Mouse (Mus musculus): ENCODE results near the gene Zer1.
"Not testable (repeated sequence)": the region's sequence is repeated elsewhere in the genome, so short reads cannot be mapped to it uniquely, and the experiment has no call there.

Gene Zer1

DNA sequence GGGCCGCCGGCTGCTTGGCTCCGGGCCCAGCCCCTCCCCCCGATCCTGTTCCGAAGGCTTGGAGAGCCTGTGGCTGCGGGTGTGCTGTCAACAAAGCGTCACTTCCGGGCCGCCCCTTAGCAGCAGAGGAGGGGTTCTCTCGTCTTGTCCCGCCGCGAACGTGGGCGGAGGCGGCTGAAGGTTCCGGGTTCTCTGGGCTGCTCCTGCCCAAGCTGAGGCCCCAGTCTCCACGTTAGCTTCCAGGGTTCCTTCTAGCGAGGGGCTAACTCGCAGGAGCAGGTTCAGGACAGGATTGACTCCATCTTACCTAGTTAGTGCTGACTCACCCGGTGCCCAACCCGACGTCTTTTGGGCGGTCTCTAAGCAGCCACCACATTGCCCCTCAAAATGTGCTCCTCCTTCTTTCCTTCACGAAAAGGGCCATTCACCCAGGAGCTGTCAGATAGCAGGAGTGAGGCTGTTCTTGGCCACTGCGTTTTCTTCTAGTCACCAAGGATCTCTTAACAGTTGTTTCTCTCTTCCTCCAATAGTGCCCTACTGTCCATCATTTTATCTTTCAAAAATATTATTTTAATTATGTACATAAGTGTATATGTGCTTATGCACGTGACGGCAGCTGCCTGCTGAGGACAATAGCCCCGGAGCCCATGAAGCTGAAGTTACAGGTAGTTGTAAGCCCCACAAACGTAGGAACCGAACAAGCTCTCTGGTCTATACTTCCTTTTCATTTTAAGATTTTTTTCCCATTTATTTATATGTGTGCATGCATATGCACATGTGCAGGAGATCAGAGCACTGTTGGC lies at the start of gene Zer1:
Gene Zer1 (minus strand): TSS at position 114 of the 803 bp plus-strand sequence.
- DNase-seq, result peak; percentile 92

DNA sequence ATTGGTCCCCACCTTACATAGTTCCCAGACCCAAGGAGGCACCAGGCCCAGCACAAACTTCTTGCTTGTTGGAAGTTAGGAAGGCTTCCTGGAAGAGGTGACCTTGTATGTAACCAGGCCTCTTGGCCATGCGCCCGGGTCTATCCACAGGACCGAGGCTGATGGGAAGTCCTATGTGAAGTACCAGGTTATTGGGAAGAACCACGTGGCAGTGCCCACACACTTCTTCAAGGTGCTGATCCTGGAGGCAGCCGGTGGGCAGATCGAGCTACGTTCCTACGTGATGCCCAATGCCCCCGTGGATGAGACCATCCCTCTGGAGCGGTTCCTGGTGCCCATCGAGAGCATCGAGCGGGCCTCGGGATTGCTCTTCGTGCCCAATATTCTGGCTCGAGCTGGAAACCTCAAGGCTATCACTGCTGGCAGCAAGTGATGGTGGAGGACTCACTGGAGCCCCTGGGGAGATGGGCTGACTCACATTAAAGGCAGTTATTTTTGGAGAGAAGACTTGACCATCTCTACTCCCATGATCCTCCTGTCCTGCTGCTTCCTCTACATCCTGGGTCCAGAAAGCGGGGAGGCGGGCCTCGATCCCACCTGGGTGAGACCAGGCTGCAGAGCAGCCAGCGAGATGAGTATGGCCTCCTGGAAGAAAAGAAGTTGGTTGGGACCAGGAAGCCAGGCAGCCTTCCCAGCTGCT lies 49.3 kb upstream of the Zer1 start:
- no peak for DNase-seq

DNA sequence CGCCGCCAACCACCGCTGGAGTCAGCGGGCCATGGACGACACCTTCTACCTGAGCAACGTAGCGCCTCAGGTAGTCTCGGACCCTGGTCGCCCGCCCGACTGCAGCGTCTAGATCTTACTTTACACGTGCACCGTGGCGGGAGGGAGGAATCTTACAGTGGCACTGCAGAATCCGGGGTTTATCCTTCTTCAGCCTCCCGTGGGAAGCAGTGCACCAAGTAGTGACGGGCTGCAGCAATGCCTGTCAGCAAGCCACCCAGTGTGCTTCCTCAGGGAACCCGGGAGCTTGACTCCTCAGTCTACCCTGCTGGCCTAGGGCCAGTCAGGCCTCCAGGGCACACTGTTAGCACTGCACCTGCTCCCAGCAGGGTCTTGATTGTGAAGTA lies 47.6 kb upstream of the Zer1 start:
- DNase-seq, result no peak

DNA sequence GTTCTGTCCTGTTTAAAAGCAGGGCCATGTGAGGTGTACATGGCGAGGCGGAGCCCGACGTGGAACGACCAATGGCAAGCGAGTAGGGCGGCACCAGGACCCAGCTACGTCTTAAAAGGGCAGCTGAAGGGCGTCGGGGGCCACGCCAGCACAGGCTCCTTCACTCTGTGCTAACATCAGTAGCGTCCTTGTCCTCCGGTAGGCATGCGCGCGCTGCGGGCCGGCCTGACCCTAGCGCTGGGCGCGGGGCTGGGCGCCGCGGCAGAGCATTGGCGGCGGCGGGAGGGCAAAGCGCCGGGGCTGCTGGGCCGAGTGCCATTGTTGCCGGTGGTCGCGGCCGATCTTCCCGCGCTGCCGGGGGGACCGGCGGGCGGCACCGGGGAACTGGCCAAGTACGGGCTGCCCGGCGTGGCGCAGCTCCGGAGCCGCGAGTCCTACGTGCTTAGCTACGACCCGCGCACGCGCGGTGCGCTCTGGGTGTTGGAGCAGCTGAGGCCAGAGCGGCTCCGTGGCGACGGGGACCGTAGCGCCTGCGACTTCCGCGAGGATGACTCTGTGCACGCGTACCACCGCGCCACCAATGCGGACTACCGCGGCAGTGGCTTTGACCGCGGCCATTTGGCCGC lies 47.1 kb upstream of the Zer1 start, which contains the start of gene Endog:
Gene Endog (plus strand): TSS at position 123 of the 626 bp plus-strand sequence.
- DNase-seq, result peak; percentile 92

DNA sequence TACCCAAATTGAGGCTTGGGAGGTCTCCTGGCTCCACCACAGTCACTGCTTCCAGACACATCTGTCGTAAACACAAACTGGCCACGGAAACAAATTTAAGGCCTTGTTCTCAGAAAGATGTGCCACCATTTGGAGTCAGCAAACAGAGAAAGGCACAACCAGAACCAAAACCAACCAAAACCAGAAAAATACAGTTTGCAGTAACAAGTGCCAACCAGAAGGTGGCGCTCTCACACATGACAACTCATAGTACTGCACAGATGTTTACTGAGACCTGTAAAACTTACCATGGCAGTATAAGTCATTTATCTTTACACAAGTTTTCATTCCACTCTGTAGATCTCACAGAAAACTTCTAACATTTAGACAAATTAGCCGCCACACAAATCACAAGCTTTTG lies 42.3 kb upstream of the Zer1 start:
- no peak for DNase-seq

DNA sequence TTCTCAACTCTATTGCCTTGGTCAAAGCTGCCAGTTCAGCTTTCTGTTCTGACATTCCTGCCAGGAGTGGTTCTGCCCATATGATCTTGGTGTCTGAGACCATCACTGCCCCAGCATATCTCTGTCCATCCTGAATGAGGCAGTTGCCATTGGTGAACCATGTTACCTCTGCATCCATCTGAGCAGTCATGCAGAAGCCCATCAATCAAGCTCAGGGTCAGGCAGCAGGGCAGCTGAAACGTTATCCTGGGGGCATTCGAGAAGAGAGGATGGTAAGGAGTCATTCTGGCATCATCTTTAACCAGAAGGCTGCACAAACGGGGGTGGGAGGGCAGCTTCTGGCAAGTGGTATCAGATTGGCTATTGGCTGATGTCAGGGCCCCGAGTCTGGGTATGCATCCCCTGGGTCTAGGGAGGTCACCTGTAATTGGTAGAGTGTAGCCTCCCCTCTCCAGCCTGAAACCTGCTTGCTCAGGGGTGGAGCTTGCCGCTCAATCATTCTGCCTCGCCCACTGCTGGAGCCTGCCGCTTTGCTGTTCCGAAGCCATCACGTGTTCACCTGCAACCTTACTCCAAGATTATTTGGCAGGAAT lies 40.1 kb upstream of the Zer1 start:
- no peak for DNase-seq

DNA sequence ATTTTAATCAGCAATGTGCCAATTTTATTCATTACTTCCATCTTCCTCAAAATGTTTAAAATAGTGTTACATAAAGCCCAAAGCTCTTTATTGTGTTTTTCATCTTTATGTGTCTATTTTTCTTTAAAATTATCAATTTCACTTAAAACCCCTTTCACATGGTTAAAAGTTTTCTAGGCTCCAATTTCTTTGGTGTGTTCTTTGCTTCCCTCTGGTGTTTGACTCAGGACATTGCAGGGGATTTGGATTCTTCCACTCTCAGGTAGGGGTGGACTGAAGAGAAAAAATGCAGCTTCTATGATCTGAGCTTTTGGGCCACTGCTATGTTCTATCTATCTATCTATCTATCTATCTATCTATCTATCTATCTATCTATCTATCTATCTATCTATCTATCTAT lies 37.4 kb upstream of the Zer1 start:
- DNase-seq, result no peak

DNA sequence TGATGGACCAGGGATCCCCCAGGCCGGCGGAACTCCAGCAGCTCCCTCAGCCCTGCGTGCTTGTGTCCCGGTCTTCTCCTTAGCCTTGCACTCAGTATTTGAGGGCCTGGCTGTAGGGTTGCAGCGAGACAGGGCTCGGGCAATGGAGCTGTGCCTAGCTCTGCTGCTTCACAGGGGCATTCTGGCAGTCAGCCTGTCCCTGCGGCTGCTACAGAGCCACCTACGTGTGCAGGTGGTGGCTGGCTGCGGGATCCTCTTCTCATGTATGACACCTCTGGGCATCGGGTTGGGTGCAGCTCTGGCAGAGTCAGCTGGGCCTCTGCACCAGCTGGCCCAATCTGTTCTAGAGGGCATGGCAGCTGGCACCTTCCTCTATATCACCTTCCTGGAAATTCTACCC lies 35.5 kb upstream of the Zer1 start:
- DNase-seq, result not testable (repeated sequence)

DNA sequence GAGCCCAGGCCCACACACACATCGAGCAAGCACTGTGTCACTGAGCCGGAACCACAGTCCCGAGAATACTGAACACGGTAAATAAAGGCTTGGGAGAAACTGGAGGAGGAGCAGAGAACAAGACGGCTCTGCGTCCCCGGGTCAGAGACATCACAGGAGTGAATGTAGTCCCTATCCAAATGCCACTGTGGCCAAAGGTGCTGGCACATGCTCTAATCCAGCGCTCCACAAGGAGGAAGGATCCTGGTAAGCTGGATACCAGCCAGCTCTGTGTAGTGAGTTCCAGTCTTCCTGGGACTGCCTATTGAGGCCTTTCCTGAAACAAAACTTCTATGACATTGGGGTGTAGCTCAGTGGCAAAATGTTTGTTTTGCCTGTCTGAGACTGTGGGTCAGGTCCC lies 28.2 kb upstream of the Zer1 start:
- DNase-seq, result no peak

DNA sequence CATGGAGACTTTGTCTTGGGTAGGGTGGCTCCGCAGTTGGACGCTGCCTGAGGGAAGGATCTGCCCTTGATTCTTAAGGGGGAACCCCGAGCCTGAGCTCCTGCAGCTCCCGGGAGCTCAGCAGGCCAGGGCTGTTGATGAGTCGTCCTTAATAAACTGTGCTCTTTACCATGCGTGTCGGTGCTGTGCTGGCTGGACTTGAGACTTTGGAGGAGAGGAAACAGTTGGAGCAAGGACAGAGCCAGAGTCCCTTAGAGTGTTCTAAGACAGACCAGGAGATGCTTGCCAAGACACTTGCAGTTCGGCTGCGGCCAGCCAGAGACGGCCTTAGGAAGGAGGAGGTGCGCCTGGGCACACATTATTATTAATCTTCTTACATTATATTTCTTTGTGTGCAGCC lies 27.5 kb upstream of the Zer1 start:
- DNase-seq, result no peak

DNA sequence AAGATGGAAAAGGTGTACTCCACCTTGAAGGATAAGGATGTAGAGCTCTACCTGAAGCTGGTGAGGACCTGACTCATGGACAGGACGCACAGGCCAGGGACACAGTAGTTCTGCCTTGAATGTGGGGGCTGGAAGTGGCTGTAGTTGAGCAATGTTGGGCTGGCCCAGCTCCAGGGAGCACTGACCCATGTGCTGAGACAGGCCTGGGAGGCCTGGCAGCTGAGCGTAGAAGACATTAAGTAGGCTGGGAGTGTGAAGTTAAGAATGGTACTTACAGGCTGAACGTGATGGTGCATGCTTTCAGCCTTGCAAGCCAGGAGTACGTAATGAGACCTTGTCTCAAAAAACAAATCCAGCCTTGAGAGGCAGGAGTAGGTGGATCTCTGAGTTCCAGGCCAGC lies 23.1 kb upstream of the Zer1 start:
- DNase-seq, result no peak

DNA sequence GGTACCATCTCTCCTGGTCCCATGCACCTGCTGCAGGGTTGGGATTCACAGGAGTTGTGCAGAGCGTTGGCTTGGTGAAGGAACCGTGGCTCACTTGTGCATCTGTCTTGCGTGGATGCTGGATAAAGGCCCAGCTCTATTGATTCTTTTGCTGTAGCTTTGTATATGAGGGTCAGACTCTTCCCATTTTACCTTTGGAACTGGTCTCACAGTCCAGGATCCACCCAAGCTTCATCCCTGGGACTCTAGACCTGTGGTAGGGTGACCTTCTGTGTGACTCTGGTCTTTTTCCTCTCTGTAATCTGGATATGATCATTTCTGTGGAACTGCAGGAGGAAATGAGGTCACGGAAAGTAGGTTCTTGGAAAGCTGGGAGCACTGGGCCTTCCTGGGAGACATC lies 20.1 kb upstream of the Zer1 start:
- DNase-seq, result no peak

DNA sequence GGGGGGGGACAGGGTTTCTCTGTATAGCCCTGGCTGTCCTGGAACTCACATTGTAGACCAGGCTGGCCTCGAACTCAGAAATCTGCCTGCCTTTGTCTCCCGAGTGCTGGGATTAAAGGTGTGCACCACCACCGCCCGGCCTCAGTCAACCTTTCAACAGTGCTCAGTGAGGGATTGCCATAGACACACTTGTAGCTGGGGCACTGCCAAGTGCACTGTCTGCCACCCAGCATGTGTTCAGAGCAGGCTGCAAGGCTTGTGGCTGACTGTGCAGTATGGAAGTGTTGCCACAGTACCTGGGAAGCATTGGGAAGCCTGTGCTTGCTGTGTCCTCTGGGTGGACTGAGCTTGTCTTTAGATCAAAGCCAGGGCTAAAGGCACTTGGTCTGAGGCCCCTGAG lies 15.6 kb upstream of the Zer1 start:
- DNase-seq, result peak; percentile 64

DNA sequence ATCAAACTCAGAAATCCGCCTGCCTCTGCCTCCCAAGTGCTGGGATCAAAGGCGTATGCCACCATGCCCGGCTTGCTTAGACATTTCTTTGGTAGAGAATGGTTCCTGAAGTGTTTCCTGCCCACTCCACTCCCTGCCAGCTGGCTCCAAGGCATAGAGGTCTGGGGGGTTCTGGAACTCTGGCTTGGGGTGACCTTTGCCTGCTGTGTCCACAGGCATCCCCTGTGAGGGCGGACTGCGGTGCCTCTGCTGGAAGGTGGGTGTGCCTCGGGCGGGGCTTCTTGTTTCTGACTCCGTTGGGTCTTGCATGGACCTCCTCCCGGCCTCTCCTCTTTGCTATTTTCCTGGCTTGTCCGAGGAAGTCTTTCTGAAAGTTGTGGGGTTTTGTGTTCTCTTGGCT lies 12.1 kb upstream of the Zer1 start:
- no peak for DNase-seq

DNA sequence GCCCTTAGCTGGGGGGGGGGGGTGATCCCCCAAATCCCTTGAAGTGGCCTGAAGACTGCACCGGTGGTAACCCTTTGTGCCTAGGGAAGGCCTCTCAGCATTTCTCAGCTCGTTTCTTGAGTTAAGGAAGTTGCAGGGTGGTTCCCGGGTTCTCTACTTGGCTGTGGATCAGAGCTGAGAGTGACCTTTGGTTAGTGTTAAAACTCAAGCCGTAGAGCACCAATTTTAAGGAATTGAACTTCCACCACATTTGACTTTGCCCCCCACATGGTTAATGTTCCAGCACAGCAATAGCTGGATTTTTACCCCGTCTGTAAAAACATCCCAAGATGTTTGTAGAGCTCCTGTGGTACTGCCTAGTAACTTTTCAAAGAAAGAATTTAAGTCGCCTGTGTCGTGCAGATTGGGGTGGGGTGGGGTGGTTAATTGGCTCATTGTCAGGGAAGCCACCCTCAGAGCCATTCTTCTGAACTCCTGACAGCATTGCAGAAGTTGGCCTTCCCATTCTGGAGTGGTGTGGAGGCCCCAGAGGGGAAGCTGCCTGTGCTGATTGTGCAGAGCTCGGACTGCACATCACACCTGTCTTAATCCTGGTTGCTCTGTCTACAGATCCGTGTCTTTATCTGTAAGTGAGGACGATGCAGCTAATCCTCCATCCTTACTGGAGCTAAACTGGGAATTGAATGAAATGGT lies 10.7 kb upstream of the Zer1 start:
- DNase-seq, result no peak

DNA sequence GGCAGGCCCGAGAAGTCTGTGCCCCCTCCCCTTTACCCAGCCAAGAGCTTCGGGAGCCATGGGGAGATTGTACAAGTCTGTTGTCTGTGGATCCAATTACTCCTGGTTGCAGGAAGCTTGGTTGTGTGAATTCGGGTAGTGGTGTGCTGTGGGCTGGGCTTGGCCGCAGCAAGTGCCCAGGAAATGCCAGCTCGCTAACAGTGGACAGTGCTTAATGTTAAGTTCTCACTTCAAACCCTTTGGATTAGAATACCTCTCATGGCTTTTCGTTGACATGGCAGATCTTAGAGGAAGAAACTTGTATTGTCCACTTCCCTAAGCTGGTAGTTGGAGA lies 10.0 kb upstream of the Zer1 start:
- no peak for DNase-seq

DNA sequence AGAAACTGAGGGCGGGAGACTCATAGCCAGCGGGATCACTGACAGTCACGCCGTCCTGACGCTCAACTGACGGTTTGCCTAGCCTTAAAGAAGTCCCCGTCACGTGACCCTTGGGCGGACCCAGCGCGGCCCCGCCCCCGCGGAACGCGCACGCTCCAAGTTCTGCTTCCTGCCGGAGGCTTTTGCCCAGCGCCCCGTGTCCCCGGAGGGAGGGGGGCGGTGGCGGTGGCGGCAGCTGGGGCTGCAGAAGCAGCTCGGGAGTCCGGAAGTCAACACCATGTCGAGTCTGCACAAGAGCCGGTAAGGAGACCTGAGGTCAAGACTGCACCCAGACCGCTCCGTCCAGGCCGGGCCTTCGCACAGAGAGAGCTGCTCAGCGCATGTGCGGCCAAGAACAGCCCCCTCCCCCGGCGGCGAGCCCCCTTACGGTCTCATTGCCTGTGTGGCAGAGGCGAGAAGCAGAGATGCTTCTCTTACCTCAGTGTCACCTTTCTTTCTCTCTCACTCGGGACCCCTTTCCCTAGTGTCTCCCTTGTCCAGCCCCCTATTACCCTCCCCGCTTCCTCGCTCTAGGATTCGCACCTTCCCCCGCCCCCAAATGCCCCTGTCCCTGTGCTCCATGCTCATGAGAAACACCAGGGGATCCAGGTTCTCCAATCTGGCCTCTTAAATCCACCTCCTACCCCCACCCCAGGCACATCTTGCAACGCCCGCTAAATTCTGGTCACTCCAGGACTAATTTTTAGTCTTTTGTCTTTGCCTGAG lies 9.4 kb upstream of the Zer1 start, which contains the start of gene Tbc1d13:
Gene Tbc1d13 (plus strand): TSS at position 134 of the 765 bp plus-strand sequence.
- DNase-seq, result peak; percentile 96

DNA sequence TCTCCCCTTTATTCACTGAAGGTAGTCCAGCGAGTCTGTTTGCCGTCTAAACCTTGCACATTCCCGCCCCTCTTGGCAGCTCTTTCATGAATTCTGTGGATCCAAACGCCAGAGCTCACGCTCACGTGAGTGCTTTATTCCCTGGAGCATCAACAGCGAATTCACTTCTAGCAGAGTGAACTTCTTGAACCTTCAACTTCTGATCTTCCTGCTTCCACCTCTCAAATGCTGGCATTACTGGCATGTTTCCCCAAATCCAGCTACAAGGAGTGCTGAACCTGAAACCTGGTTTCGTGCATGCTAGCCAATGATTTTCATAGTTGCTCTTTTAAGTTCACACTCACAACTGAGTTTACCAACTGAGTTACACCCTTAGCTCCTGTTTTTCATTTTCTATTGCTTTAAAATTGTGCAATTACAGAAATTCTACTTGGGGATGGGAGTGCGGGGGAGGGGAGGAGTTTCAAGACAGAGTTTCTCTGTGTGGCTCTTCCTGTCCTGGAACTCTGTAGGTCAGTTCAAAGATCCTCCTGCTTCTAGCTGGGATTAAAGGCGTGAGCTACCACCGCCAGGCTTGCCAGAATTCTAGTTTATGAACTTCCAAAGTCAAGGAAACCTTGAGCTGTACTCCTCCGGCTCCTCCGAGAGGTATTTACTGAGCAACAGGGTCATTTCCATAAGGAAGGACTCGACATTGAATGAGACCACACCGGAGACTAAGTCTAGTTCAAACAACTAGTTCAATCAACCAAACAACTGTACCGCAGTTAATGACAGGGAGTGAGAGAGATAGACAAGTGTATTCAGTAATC lies 8.6 kb upstream of the Zer1 start:
- no peak for DNase-seq

DNA sequence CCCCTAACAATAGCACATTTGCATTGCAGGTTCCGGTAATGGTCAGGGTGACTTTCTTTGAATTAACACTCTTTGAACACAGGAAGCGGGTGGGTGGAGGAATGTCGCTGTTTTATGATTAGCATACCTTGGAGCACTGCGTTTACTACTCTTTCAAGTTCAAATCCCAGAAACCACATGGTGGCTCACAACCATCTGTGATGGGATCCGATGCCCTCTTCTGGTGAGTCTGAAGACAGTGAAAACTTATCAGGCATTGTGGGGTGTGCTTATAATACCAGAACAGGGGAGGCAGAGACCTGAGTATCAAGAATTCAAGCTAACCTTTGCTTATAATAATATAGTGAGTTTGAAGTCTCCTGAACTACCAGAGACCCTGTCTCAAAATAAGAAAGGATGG lies 6.9 kb upstream of the Zer1 start:
- DNase-seq, result not testable (repeated sequence)

DNA sequence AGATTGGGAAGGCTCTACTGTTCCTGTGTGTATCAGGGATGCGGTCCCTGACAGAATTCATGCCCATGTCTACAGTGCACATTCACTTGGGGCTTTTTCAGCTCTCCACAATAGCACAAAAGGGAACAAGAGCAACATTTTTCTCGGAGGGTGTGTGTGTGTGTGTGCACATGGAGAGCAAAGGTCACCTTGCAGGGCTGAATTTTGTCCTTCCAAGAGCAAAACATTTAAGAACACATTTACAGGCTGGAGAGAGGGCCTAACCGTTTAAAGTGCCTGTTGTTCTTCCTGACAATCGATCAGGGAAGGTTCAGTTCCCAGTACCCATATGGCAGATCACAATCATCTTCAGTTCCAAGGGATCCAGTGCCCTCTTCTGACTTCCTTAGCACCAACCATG lies 5.8 kb upstream of the Zer1 start:
- DNase-seq, result no peak

DNA sequence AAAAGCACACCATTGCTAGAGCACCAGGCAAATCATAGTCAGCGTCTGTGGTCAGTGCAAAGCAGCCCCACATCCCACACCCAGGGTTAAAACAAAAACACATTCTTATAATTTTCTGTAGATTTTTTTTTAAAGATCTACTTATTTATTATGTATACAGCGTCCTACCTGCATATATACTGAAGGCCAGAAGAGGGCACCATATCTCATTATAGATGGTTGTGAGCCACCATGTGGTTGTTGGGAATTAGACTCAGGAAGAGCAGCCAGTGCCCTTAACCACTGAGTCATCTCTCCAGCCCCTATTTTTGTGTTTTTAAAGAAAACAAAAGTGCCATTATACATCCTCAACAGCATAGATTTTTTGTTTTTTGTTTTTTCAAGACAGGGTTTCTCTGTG lies 4.4 kb upstream of the Zer1 start:
- no peak for DNase-seq

Data from cerebellum, adult 11 months (tissue).